Mouse (Mus musculus) neural tube, embryonic 15.5 days (tissue): ENCODE measurements around the gene Gap43. TPM values are rescaled to one million over a fixed set of nuclear protein-coding genes. Genes with fewer than 3 reads are reported as not detected.
A peak's percentile ranks its signal among the peaks of the same experiment; 100 is the strongest.

ENCODE experiments used
- ATAC-seq: fragments of 200-750 bp; cut with Nextera tagmentation; 2 replicates; pipeline ENCODE4 v1.8.0; 2017; ENCODE audit warnings: mild to moderate bottlenecking, moderate TSS enrichment, moderate library complexity; ENCODE audit not compliant: low FRiP score
- H3K27ac ChIP-seq: fragments of 300-500 bp; sonication (generic); replicated peaks from 2 replicates; pipeline ENCODE4 v1.5.1; 2015; ENCODE audit warnings: mild to moderate bottlenecking, inconsistent platforms
- H3K27me3 ChIP-seq: fragments of 300-500 bp; sonication (generic); replicated peaks from 2 replicates; pipeline ENCODE4 v1.6.1; 2015; ENCODE audit warnings: inconsistent platforms
- H3K36me3 ChIP-seq: fragments of 300-500 bp; sonication (generic); 2 replicates; pipeline ENCODE4 v1.6.1; 2015; ENCODE audit warnings: inconsistent platforms
- H3K4me1 ChIP-seq: fragments of 300-500 bp; sonication (generic); 2 replicates; pipeline ENCODE4 v1.6.1; 2015; ENCODE audit warnings: inconsistent platforms
- H3K4me2 ChIP-seq: fragments of 300-500 bp; sonication (generic); 2 replicates; pipeline ENCODE4 v1.6.1; 2015; ENCODE audit warnings: inconsistent platforms, mild to moderate bottlenecking, moderate library complexity
- H3K4me3 ChIP-seq: fragments of 300-500 bp; sonication (generic); replicated peaks from 2 replicates; pipeline ENCODE4 v1.5.1; 2015; ENCODE audit warnings: mild to moderate bottlenecking, inconsistent platforms
- H3K9ac ChIP-seq: fragments of 300-500 bp; sonication (generic); replicated peaks from 2 replicates; pipeline ENCODE4 v1.6.1; 2015; ENCODE audit warnings: mild to moderate bottlenecking, inconsistent platforms
- H3K9me3 ChIP-seq: fragments of 300-500 bp; sonication (generic); replicated peaks from 2 replicates; pipeline ENCODE4 v1.6.1; 2016; ENCODE audit warnings: inconsistent platforms
- WGBS: fragments of 180-500 bp; shearing (Covaris S2); methylation state at CpG from one replicate; pipeline ENCODE4 v1.1.7; 2015; ENCODE audit warnings: mixed read lengths; 5-methylcytosine and 5-hydroxymethylcytosine counted together
- polyA plus RNA-seq: library from polyadenylated mRNA; unstranded; fragments of >200 nt; fragmentation: Nextera tagmentation; extraction: Ambion mirVana; gene quantifications from 2 replicates; pipeline ENCODE4 v1.2.1, GENCODE M21; 2015

The Gap43 gene
- polyA plus RNA-seq, 1 experiment from 2014 or later = 1,419 TPM

DNA sequence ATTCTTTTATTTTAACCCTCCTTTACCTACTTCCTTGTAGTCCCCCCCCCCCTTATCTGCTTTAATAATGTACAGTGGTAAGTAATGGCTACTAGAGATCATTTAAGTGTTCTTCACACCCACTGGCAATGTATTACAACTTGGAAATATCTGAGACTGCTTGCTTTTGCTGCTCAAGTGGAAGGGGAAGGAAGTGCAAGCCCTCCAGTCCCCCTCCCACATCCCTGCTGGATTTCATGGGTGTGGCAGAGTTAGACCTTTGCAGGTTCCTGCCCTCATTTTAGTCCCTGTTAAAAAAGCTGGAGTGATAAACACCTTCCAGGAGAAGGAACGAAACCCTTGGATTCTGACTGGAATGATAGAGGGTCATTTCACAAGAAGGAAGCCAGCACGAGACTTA, 2.8 kb downstream of the Gap43 start:
- Histone ChIP-seq H3K27me3 (no peaks in the 10 kb centered on the region), H3K9me3 (no peaks in the 10 kb centered on the region), H3K4me1 (peaks cover 33% of the 10 kb centered on the region), H3K4me2 (peak overlapping the region; percentile 62), H3K27ac (peak overlapping the region; percentile 86), H3K4me3 (peak overlapping the region; percentile 67), H3K36me3 (no peaks in the 10 kb centered on the region), H3K9ac (peak overlapping the region; percentile 76)
- WGBS = 23% methylated on average over 2 of the region's 2 CpGs
- peak; percentile 38; the same call in 1 of the 2 replicates for ATAC-seq

DNA sequence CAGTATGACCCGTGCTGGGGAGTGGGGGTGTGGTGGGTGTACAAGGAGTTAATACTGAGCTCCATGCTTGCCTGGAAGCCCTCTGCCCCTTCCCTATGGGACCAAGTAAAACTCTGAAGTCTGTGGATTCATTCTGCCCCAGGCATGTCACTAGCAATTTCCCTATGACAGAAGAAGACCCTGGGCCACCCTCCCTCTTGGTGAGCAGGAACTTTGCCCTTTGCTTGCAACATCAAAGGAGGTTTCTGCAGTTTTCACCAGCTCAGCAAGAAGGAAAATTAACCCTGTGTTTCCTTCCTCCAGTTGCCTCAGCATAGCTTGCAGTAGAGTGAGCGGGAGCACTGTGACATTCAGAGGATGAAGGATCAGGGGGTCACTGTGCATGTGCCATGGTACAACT, 3.8 kb downstream of the Gap43 start:
- Histone ChIP-seq H3K36me3 (no peaks in the 10 kb centered on the region), H3K4me1 (peaks cover 33% of the 10 kb centered on the region), H3K27ac (no peak overlapping the region), H3K9ac (no peak overlapping the region), H3K27me3 (no peaks in the 10 kb centered on the region), H3K4me3 (peak overlapping the region; percentile 67), H3K9me3 (no peaks in the 10 kb centered on the region), H3K4me2 (peak overlapping the region; percentile 62)
- WGBS = 48% methylated on average over 2 of the region's 2 CpGs
- ATAC-seq = no peak

GRCm38 (mm10) chr16:42332321-42332720, 8.1 kb downstream of the Gap43 start:
- H3K9ac ChIP-seq = no peak overlapping the region
- 39% methylated on average over 4 of the region's 4 CpGs for WGBS
- no peak overlapping the region for H3K27ac ChIP-seq
- H3K4me3 ChIP-seq = no peak overlapping the region
- no peaks in the 10 kb centered on the region for H3K27me3 ChIP-seq
- no peak for ATAC-seq
- H3K4me1 ChIP-seq = peaks cover 21% of the 10 kb centered on the region
- no peaks in the 10 kb centered on the region for H3K9me3 ChIP-seq
- no peak overlapping the region for H3K4me2 ChIP-seq
- H3K36me3 ChIP-seq = peaks cover 6% of the 10 kb centered on the region; the same call in 1 of the 2 replicates

DNA sequence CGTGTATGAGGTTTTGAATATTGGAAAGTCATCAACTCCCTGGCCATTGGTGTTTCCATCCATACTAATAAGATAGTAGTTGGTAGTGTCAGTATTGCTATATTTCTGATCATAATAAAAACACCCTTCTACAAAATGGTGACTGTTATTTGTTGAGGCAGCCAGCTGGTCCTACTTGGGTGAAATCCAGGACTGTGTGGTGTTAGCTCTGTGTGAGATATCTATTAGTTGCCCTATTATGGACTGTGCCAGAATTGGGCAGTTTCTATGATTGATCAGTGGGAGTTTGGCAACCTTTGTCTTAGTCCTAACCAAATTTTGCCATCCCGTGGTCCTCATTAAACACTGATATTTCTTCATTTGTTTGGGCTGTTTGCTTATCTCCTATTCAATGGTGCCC, 14.3 kb downstream of the Gap43 start:
- no peak overlapping the region for H3K4me2 ChIP-seq
- peaks cover 6% of the 10 kb centered on the region; the same call in 1 of the 2 replicates for H3K36me3 ChIP-seq
- 80% methylated on average over 2 of the region's 2 CpGs for WGBS
- H3K27me3 ChIP-seq = no peaks in the 10 kb centered on the region
- no peak overlapping the region for H3K9ac ChIP-seq
- H3K27ac ChIP-seq = no peak overlapping the region
- H3K4me3 ChIP-seq = no peak overlapping the region
- no peaks in the 10 kb centered on the region for H3K4me1 ChIP-seq
- no peaks in the 10 kb centered on the region for H3K9me3 ChIP-seq
- no peak; the same call in 1 of the 2 replicates for ATAC-seq

DNA sequence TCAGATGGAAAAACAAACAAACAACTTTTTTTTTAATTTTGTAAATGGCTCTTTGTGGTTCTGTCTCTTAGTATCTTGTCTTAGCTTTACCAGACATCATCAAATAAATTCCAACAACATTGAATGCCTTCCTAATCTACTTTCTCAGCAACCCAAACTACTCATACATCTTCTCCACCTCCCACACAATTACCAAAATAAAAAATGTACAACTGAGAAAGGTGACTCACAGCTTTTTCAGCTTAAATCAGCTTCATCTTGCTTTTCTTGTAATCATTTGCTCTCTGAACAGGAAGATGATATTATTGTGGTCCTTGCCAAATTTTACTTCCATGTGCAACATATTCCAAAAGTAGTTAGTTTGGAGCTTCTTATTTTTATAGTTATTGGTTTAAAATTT, 14.9 kb downstream of the Gap43 start:
- no peaks in the 10 kb centered on the region for H3K27me3 ChIP-seq
- no peak overlapping the region for H3K4me2 ChIP-seq

DNA sequence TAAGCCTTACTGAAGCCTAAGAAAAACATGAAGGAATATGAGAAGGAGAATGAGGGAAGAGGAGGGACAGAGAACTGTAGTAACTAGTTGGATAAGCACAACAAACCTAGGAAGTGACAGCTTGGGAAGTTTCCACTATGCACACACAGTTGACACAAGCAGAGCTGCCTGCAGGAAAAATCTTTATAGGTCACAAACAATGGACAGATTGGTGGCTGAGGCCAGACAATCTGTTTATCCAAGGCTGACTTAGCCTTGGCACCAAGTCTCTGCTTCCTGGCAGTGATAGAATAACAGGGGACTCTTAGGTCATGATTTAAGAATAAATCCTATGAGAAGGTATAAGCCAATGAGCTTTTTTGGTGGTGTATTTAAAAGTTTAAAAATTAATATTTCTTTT, 20.6 kb downstream of the Gap43 start:
- Histone ChIP-seq H3K9me3 (no peaks in the 10 kb centered on the region), H3K36me3 (no peaks in the 10 kb centered on the region), H3K4me2 (no peak overlapping the region), H3K9ac (no peak overlapping the region), H3K4me3 (no peak overlapping the region), H3K27ac (no peak overlapping the region), H3K4me1 (no peaks in the 10 kb centered on the region), H3K27me3 (no peaks in the 10 kb centered on the region)
- no peak for ATAC-seq

More for the DNA sequence above, 14.9 kb downstream of the Gap43 start:
- Histone ChIP-seq H3K9ac (no peak overlapping the region), H3K4me3 (no peak overlapping the region), H3K4me1 (no peaks in the 10 kb centered on the region), H3K9me3 (no peaks in the 10 kb centered on the region), H3K27ac (no peak overlapping the region), H3K36me3 (peaks cover 3% of the 10 kb centered on the region; the same call in 1 of the 2 replicates)
- ATAC-seq = no peak

DNA sequence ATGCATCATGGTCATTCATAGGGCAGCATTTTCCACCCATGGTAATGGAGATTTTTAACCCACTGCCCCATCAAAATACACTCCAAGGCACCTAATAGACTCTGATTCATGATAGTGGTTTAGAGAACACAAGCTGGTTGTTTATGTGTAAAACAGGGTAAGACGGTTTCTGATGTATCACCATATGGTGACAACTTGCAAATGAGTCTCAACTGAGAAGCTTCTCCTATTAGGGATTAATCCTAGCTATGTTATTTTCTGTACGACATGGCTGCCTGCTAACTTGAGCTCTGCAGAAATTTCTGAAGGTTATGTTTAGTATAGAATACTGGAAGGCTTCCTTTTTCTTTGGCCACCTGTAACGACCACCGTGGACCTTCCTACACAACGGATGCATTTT, 21.1 kb downstream of the Gap43 start:
- H3K36me3 ChIP-seq = no peaks in the 10 kb centered on the region
- no peak for ATAC-seq
- WGBS = 83% methylated on average over 5 of the region's 5 CpGs
- H3K4me1 ChIP-seq = no peaks in the 10 kb centered on the region
- no peaks in the 10 kb centered on the region for H3K27me3 ChIP-seq
- no peak overlapping the region for H3K27ac ChIP-seq
- H3K9ac ChIP-seq = no peak overlapping the region
- H3K9me3 ChIP-seq = no peaks in the 10 kb centered on the region
- H3K4me2 ChIP-seq = no peak overlapping the region
- no peak overlapping the region for H3K4me3 ChIP-seq

GRCm38 (mm10) chr16:42312125-42312524, 28.3 kb downstream of the Gap43 start:
- Histone ChIP-seq H3K4me1 (peaks cover 8% of the 10 kb centered on the region), H3K36me3 (no peaks in the 10 kb centered on the region), H3K27ac (no peak overlapping the region), H3K4me2 (no peak overlapping the region), H3K9me3 (no peaks in the 10 kb centered on the region), H3K4me3 (no peak overlapping the region), H3K27me3 (no peaks in the 10 kb centered on the region), H3K9ac (no peak overlapping the region)
- no peak for ATAC-seq
- 88% methylated on average over 1 of the region's 1 CpGs for WGBS

DNA sequence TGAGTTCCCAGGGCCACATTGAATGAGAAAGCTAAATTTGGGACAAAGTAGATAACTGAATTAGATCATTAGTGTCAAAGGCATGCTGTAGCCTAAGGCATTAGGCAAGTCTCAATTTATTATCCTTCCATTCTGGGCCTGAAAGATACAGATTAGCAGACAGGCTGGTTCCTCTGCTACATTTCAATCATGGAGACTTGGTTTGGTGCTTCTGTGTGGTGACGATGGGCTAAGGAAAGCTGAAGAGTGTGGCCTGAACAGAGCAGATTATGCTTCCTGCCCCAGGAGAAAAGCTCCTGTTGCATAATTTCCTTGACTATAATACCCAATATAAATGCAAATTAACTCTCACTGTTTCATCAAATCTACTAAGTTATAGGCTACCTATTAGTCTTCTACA, 31.7 kb downstream of the Gap43 start:
- no peaks in the 10 kb centered on the region for H3K36me3 ChIP-seq
- no peak for ATAC-seq
- H3K27ac ChIP-seq = no peak overlapping the region

DNA sequence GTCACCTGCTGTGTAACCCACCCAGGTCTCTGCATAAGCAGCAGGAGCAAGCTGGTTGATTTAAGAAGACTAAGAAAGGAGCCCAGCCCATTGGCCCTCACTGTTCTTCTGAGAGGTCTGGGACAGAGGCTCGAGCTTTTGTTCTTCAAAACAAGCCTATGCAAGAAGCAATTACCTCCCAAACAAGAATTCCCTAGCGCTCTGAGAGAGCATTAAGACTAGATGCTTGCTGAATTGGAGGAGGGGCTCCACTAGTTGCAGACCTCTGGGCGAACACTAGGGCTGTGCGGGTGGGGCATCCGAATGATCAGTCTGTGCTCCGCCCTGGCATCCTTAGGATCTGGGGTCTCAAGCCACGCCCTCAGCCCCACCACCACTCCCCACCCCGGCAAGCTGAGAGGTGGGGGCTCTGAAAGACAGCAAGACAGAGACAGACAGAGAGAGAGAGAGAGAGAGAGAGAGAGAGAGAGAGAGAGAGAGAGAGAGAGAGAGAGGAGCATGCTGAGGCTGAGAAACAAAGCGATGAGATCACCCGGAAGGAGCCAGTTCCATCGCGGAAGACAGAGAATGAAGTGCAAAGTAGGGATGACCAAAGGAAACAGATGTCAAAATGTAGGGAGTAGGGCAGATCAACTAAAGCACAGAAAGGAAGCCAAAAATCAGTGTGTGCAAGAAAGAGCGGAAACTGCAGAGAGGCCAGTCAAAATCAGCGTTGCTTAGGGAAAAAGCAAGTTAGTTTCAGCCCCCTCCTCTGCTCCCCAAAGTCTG, 34.3 kb downstream of the Gap43 start:
- H3K9ac ChIP-seq = no peak overlapping the region
- peak overlapping the region; percentile 21 for H3K4me3 ChIP-seq
- no peaks in the 10 kb centered on the region for H3K36me3 ChIP-seq
- ATAC-seq = peak; percentile 80
- H3K9me3 ChIP-seq = no peaks in the 10 kb centered on the region
- H3K4me1 ChIP-seq = peaks cover 40% of the 10 kb centered on the region
- peak overlapping the region; percentile 52 for H3K4me2 ChIP-seq
- WGBS = 4% methylated on average over 14 of the region's 14 CpGs
- H3K27ac ChIP-seq = peak overlapping the region; percentile 60
- H3K27me3 ChIP-seq = no peaks in the 10 kb centered on the region

More for the DNA sequence above, 31.7 kb downstream of the Gap43 start:
- H3K27me3 ChIP-seq = no peaks in the 10 kb centered on the region
- H3K9me3 ChIP-seq = no peaks in the 10 kb centered on the region
- peaks cover 33% of the 10 kb centered on the region for H3K4me1 ChIP-seq
- H3K4me3 ChIP-seq = no peak overlapping the region
- H3K9ac ChIP-seq = no peak overlapping the region
- 39% methylated on average over 1 of the region's 1 CpGs for WGBS
- no peak overlapping the region for H3K4me2 ChIP-seq

DNA sequence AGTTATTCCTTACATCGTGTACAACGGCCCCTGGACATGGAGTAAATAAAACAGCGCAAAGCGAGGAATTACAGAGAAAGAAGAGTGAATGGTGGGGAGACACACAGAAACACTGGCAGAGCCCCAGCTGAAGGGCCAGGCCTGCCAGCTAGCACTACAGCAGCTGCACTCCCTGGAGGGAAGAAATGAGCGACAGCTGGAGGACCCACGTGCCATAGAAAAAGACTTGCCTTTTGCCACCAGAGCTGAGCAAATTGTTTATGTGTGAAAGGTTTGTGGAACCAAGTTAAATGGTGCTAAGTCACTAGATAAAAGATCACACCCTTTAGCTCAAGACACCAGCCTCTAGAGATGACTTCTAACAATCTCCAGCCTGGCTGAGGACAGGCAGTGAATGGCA, 37.0 kb downstream of the Gap43 start:
- no peaks in the 10 kb centered on the region for H3K36me3 ChIP-seq
- H3K9me3 ChIP-seq = no peaks in the 10 kb centered on the region
- H3K4me3 ChIP-seq = no peak overlapping the region
- H3K4me2 ChIP-seq = no peak overlapping the region
- no peak overlapping the region for H3K9ac ChIP-seq
- ATAC-seq = no peak
- peak overlapping the region; percentile 54 for H3K27ac ChIP-seq
- 20% methylated on average over 6 of the region's 6 CpGs for WGBS
- no peaks in the 10 kb centered on the region for H3K27me3 ChIP-seq
- H3K4me1 ChIP-seq = peaks cover 33% of the 10 kb centered on the region

DNA sequence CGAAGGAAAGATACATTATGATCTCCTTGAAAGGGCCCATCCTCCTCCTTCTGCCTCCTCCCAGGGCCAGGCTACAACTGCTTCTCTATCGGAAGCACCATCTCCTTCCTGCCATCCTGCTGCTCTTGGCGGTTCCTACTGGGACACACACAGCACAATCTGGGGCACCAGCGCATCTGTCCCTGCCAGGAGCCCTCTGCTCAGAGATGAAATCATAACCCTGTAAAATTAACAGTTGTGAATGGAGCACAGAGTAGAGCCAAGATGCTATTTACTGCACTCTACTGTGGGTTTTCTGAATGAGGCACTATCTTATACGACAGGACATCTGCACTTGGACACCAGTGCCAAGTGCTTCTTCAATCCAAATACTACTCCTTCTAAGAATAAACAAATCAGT, 46.0 kb downstream of the Gap43 start:
- Histone ChIP-seq H3K4me3 (no peak overlapping the region), H3K27me3 (no peaks in the 10 kb centered on the region), H3K9me3 (no peaks in the 10 kb centered on the region), H3K4me2 (no peak overlapping the region), H3K9ac (no peak overlapping the region), H3K36me3 (no peaks in the 10 kb centered on the region), H3K4me1 (peaks cover 6% of the 10 kb centered on the region; the same call in 1 of the 2 replicates), H3K27ac (no peak overlapping the region)
- WGBS = 71% methylated on average over 5 of the region's 5 CpGs
- ATAC-seq = no peak
